Mouse (Mus musculus) E14TG2a.4 (cell line): ENCODE data around the gene Olfr283.

Source experiments
- CTCF ChIP-seq: conservative IDR thresholded peaks from 2 replicates; pipeline ENCODE4 v1.5.1; 2014; ENCODE audit warnings: low read length
- NANOG ChIP-seq: IDR thresholded peaks from 2 replicates; pipeline ENCODE4 v1.6.1; 2014; ENCODE audit warnings: borderline replicate concordance, low read length, mixed read lengths
- POU5F1 ChIP-seq: IDR thresholded peaks from 2 replicates; pipeline ENCODE4 v1.6.1; 2014; ENCODE audit warnings: low read length, borderline replicate concordance

GRCm38 (mm10) chr15:98391903-98392187 lies 11.1 kb upstream of the Olfr283 start:
- TF ChIP-seq CTCF (no peak), NANOG (no peak), POU5F1 (no peak)
